Mouse (Mus musculus) cortical plate, adult 2 months (tissue): Measurements from ENCODE around the gene Zfp503. TPM values are rescaled to one million over a fixed set of nuclear protein-coding genes. Genes with fewer than 3 reads are reported as not detected.
A peak's percentile ranks its signal among the peaks of the same experiment; 100 is the strongest.

Experiments
- H3K27ac ChIP-seq: fragments of 200-500 bp; 2 replicates; pipeline ENCODE4 v1.5.1; 2012; ENCODE audit warnings: low read length, control low read depth, inconsistent platforms; ENCODE audit not compliant: insufficient read depth
- H3K4me1 ChIP-seq: fragments of 200-500 bp; 2 replicates; pipeline ENCODE4 v1.6.1; 2011; ENCODE audit warnings: low read length; ENCODE audit not compliant: control insufficient read depth, insufficient read depth
- H3K4me3 ChIP-seq: fragments of 200-500 bp; 2 replicates; pipeline ENCODE4 v1.5.1; 2011; ENCODE audit warnings: mild to moderate bottlenecking, low read length, control low read depth; ENCODE audit not compliant: insufficient read depth
- CTCF ChIP-seq: fragments of 200-500 bp; IDR thresholded peaks from 2 replicates; pipeline ENCODE4 v1.5.1; 2011; ENCODE audit warnings: mild to moderate bottlenecking, control low read depth, low read length; ENCODE audit not compliant: insufficient read depth; ENCODE audit errors: extremely low read depth
- POLR2A ChIP-seq: fragments of 200-500 bp; IDR thresholded peaks from 2 replicates; pipeline ENCODE4 v1.6.1; 2011; ENCODE audit warnings: mild to moderate bottlenecking, low read length, control low read depth; ENCODE audit not compliant: insufficient read depth; ENCODE audit errors: extremely low read depth
- polyA plus RNA-seq: library from polyadenylated mRNA; depleted of rRNA; stranded (reverse); fragments of >200 nt; gene quantifications from 2 replicates; pipeline ENCODE4 v1.2.3, GENCODE M21; 2012

Gene Zfp503
- polyA plus RNA-seq, 1 experiment = 1.9 TPM

GRCm38 (mm10) chr14:21987660-21988576 is 1.5 kb downstream of the Zfp503 start:
- no peaks in the 10 kb centered on the region for H3K4me1 ChIP-seq
- peak overlapping the region; percentile 43 for H3K4me3 ChIP-seq
- peak overlapping the region; percentile 72; the same call in 1 of the 2 replicates for H3K27ac ChIP-seq
- peak; percentile 78 for TF ChIP-seq POLR2A
- TF ChIP-seq CTCF = no peak

GRCm38 (mm10) chr14:21986733-21987659 is 2.4 kb downstream of the Zfp503 start:
- Histone ChIP-seq H3K4me1 (no peaks in the 10 kb centered on the region), H3K4me3 (peak overlapping the region; percentile 43), H3K27ac (peak overlapping the region; percentile 41)
- no peak for TF ChIP-seq POLR2A
- no peak for TF ChIP-seq CTCF

- Histone ChIP-seq H3K27ac (no peak overlapping the region), H3K4me3 (peak overlapping the region; percentile 43), H3K4me1 (no peaks in the 10 kb centered on the region)
- TF ChIP-seq POLR2A = no peak
- TF ChIP-seq CTCF = peak; percentile 40
These were observed 3.2 kb downstream of the Zfp503 start for GRCm38 (mm10) chr14:21985981-21986732.

GRCm38 (mm10) chr14:21985426-21985931 is 3.9 kb downstream of the Zfp503 start:
- Histone ChIP-seq H3K4me1 (no peaks in the 10 kb centered on the region), H3K27ac (no peak overlapping the region), H3K4me3 (peak overlapping the region; percentile 43; the same call in 1 of the 2 replicates)
- no peak for TF ChIP-seq POLR2A
- no peak for TF ChIP-seq CTCF

GRCm38 (mm10) chr14:21984757-21985425 is 4.5 kb downstream of the Zfp503 start:
- no peak overlapping the region for H3K27ac ChIP-seq
- TF ChIP-seq CTCF = no peak
- no peak for TF ChIP-seq POLR2A
- H3K4me3 ChIP-seq = no peak overlapping the region
- H3K4me1 ChIP-seq = no peaks in the 10 kb centered on the region

- Histone ChIP-seq H3K4me1 (no peaks in the 10 kb centered on the region), H3K4me3 (no peak overlapping the region), H3K27ac (no peak overlapping the region)
- TF ChIP-seq POLR2A (no peak), CTCF (no peak)
These were observed 5.3 kb downstream of the Zfp503 start for GRCm38 (mm10) chr14:21983950-21984730.

GRCm38 (mm10) chr14:21983311-21983949 is 6.0 kb downstream of the Zfp503 start:
- no peaks in the 10 kb centered on the region for H3K4me1 ChIP-seq
- no peak for TF ChIP-seq POLR2A
- H3K27ac ChIP-seq = no peak overlapping the region
- no peak overlapping the region for H3K4me3 ChIP-seq

GRCm38 (mm10) chr14:21982592-21983310 is 6.7 kb downstream of the Zfp503 start:
- Histone ChIP-seq H3K4me3 (no peak overlapping the region), H3K4me1 (no peaks in the 10 kb centered on the region), H3K27ac (no peak overlapping the region)
- TF ChIP-seq POLR2A = no peak
- no peak for TF ChIP-seq CTCF
